Mouse (Mus musculus): Measurements from ENCODE around the gene Tapbp. TPM values are rescaled to one million over a fixed set of nuclear protein-coding genes. Genes with fewer than 3 reads are reported as not detected.

Gene Tapbp
- polyA plus RNA-seq, 1 experiment from 2014 or later, result 102 TPM

- Histone ChIP-seq H3K27me3 (replicated peaks; ENCODE audit: control insufficient read depth, insufficient read depth, low read length) (no peaks in the 10 kb centered on the region), H3K9me3 (ENCODE audit: control insufficient read depth) (no peaks in the 10 kb centered on the region), H3K4me3 (ENCODE audit: low read depth, low read length) (no peak overlapping the region), H3K9ac (ENCODE audit: low read depth, low read length) (no peak overlapping the region), H3K4me1 (replicated peaks; ENCODE audit: control insufficient read depth, insufficient read depth, low read length) (peaks cover 4% of the 10 kb centered on the region; the same call in 1 of the 2 replicates), H3K36me3 (ENCODE audit: control insufficient read depth, insufficient read depth) (peaks cover 43% of the 10 kb centered on the region), H3K27ac (ENCODE audit: low read depth, low read length) (no peak overlapping the region), H3K4me2 (replicated peaks; ENCODE audit: low read depth) (no peak overlapping the region)
- no peak for TF ChIP-seq CTCF (IDR thresholded peaks at IDR 0.05; ENCODE audit: low read depth)
- WGBS, result 89% methylated on average over 28 of the region's 28 CpGs
- ATAC-seq, result no peak
These were observed 3.8 kb upstream of the Tapbp start for GRCm38 (mm10) chr17:33911813-33912414.

- no peak overlapping the region for H3K4me3 ChIP-seq (ENCODE audit: low read depth, low read length)
- H3K4me2 ChIP-seq (replicated peaks; ENCODE audit: low read depth), result no peak overlapping the region
- TF ChIP-seq CTCF (IDR thresholded peaks at IDR 0.05; ENCODE audit: low read depth), result no peak
- no peak for ATAC-seq
- no peaks in the 10 kb centered on the region for H3K27me3 ChIP-seq (replicated peaks; ENCODE audit: control insufficient read depth, insufficient read depth, low read length)
- peaks cover 4% of the 10 kb centered on the region; the same call in 1 of the 2 replicates for H3K4me1 ChIP-seq (replicated peaks; ENCODE audit: control insufficient read depth, insufficient read depth, low read length)
- H3K9ac ChIP-seq (ENCODE audit: low read depth, low read length), result no peak overlapping the region
- 0 out of 2 replicates have a peak overlapping the region, but pooled peaks have one; percentile 21 for H3K27ac ChIP-seq (ENCODE audit: low read depth, low read length)
- peaks cover 53% of the 10 kb centered on the region for H3K36me3 ChIP-seq (ENCODE audit: control insufficient read depth, insufficient read depth)
- no peaks in the 10 kb centered on the region for H3K9me3 ChIP-seq (ENCODE audit: control insufficient read depth)
- WGBS, result 89% methylated on average over 10 of the region's 10 CpGs
These were observed 2.4 kb upstream of the Tapbp start for GRCm38 (mm10) chr17:33913264-33913663.

- 94% methylated on average over 8 of the region's 8 CpGs for WGBS
- Histone ChIP-seq H3K27me3 (replicated peaks; ENCODE audit: control insufficient read depth, insufficient read depth, low read length) (no peaks in the 10 kb centered on the region), H3K4me3 (ENCODE audit: low read depth, low read length) (no peak overlapping the region), H3K4me1 (replicated peaks; ENCODE audit: control insufficient read depth, insufficient read depth, low read length) (peaks cover 4% of the 10 kb centered on the region; the same call in 1 of the 2 replicates), H3K4me2 (replicated peaks; ENCODE audit: low read depth) (no peak overlapping the region), H3K9ac (ENCODE audit: low read depth, low read length) (no peak overlapping the region), H3K9me3 (ENCODE audit: control insufficient read depth) (no peaks in the 10 kb centered on the region), H3K27ac (ENCODE audit: low read depth, low read length) (0 out of 2 replicates have a peak overlapping the region, but pooled peaks have one; percentile 21), H3K36me3 (ENCODE audit: control insufficient read depth, insufficient read depth) (peaks cover 53% of the 10 kb centered on the region)
- ATAC-seq, result no peak
- no peak for TF ChIP-seq CTCF (IDR thresholded peaks at IDR 0.05; ENCODE audit: low read depth)
These were observed 1.8 kb upstream of the Tapbp start for GRCm38 (mm10) chr17:33913905-33914304.

- Histone ChIP-seq H3K36me3 (ENCODE audit: control insufficient read depth, insufficient read depth) (peaks cover 53% of the 10 kb centered on the region), H3K4me2 (replicated peaks; ENCODE audit: low read depth) (peak overlapping the region; percentile 79), H3K4me3 (ENCODE audit: low read depth, low read length) (peak overlapping the region; percentile 67; the same call in 1 of the 2 replicates), H3K27me3 (replicated peaks; ENCODE audit: control insufficient read depth, insufficient read depth, low read length) (no peaks in the 10 kb centered on the region), H3K9me3 (ENCODE audit: control insufficient read depth) (no peaks in the 10 kb centered on the region), H3K4me1 (replicated peaks; ENCODE audit: control insufficient read depth, insufficient read depth, low read length) (peaks cover 4% of the 10 kb centered on the region; the same call in 1 of the 2 replicates), H3K27ac (ENCODE audit: low read depth, low read length) (no peak overlapping the region), H3K9ac (ENCODE audit: low read depth, low read length) (no peak overlapping the region)
- peak; percentile 45 for TF ChIP-seq CTCF (IDR thresholded peaks at IDR 0.05; ENCODE audit: low read depth)
- WGBS, result 69% methylated on average over 13 of the region's 13 CpGs
- no peak for ATAC-seq
These were observed 719 bp upstream of the Tapbp start for GRCm38 (mm10) chr17:33914969-33915391.

- Histone ChIP-seq H3K9me3 (ENCODE audit: control insufficient read depth) (no peaks in the 10 kb centered on the region), H3K36me3 (ENCODE audit: control insufficient read depth, insufficient read depth) (peaks cover 48% of the 10 kb centered on the region), H3K4me3 (ENCODE audit: low read depth, low read length) (peak overlapping the region; percentile 67), H3K27ac (ENCODE audit: low read depth, low read length) (peak overlapping the region; percentile 86), H3K4me1 (replicated peaks; ENCODE audit: control insufficient read depth, insufficient read depth, low read length) (no peaks in the 10 kb centered on the region; the same call in 1 of the 2 replicates), H3K4me2 (replicated peaks; ENCODE audit: low read depth) (peak overlapping the region; percentile 79), H3K9ac (ENCODE audit: low read depth, low read length) (peak overlapping the region; percentile 64), H3K27me3 (replicated peaks; ENCODE audit: control insufficient read depth, insufficient read depth, low read length) (no peaks in the 10 kb centered on the region)
- under 1% methylated on average over 20 of the region's 20 CpGs for WGBS
- no peak for TF ChIP-seq CTCF (IDR thresholded peaks at IDR 0.05; ENCODE audit: low read depth)
- ATAC-seq, result no peak
These were observed 595 bp downstream of the Tapbp start for GRCm38 (mm10) chr17:33916294-33916693.

- ATAC-seq, result no peak
- Histone ChIP-seq H3K4me1 (replicated peaks; ENCODE audit: control insufficient read depth, insufficient read depth, low read length) (no peaks in the 10 kb centered on the region; the same call in 1 of the 2 replicates), H3K4me2 (replicated peaks; ENCODE audit: low read depth) (peak overlapping the region; percentile 79), H3K4me3 (ENCODE audit: low read depth, low read length) (peak overlapping the region; percentile 67), H3K36me3 (ENCODE audit: control insufficient read depth, insufficient read depth) (peaks cover 42% of the 10 kb centered on the region), H3K27me3 (replicated peaks; ENCODE audit: control insufficient read depth, insufficient read depth, low read length) (no peaks in the 10 kb centered on the region), H3K9me3 (ENCODE audit: control insufficient read depth) (no peaks in the 10 kb centered on the region), H3K9ac (ENCODE audit: low read depth, low read length) (peak overlapping the region; percentile 7; the same call in 1 of the 2 replicates), H3K27ac (ENCODE audit: low read depth, low read length) (no peak overlapping the region)
- 77% methylated on average over 31 of the region's 31 CpGs for WGBS
- no peak for TF ChIP-seq CTCF (IDR thresholded peaks at IDR 0.05; ENCODE audit: low read depth)
These were observed 1.4 kb downstream of the Tapbp start for GRCm38 (mm10) chr17:33916847-33917655.

Data from intestine, postnatal 0 days (tissue).